Mouse (Mus musculus): Measurements from ENCODE around the gene Exoc6. TPM values are rescaled to one million over a fixed set of nuclear protein-coding genes. Genes with fewer than 3 reads are reported as not detected.

The Exoc6 gene
- polyA plus RNA-seq, 1 experiment from 2014 or later: 4.3 TPM

DNA sequence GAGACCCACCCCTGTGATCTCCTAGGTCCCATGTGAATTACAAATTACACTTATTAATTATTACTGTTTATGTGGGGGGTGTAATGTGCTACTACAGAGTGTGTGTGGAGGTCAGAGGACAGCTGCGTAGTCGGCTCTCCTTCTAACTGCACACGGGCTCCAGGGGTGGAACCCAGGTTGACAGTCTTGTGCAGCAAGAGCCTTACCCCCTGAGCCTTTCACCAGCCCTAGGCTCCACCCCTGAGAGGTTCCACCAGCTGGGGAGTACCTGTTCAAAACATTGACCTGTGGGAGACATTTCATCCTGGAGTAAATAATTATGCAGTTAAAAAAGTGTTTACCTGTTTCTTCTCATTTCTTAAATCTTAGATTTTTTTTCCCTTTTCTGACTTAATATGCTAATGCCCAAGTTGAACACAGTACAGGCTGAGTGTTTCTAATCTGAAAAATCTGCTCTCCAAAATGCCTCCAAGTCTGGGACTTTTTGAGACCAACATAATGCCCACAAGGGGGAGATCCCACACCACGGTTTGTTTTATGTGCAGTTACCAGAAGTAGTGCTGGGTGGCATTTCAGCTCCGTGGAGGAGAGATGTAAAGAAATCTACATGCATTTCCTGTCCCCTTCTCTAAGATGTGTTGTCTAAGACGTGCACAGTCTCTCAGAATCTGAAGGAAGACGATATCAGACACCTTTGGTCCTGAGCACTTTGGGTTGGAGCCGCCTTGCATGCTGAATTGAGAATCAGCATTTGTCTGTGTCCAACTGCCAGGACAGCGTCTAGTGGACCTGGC, 9.3 kb downstream of the Exoc6 start:
- Histone ChIP-seq H3K4me3 (peak overlapping the region; percentile 18; the same call in 1 of the 2 replicates), H3K4me1 (peaks cover 11% of the 10 kb centered on the region), H3K4me2 (peak overlapping the region; percentile 48), H3K9me3 (no peaks in the 10 kb centered on the region), H3K27ac (no peak overlapping the region), H3K9ac (0 out of 2 replicates have a peak overlapping the region, but pooled peaks have one; percentile 44), H3K36me3 (no peaks in the 10 kb centered on the region), H3K27me3 (no peaks in the 10 kb centered on the region)
- 29% methylated on average over 9 of the region's 9 CpGs for WGBS
- ATAC-seq (ENCODE audit: insufficient number of reproducible peaks, insufficient read depth, low FRiP score, low TSS enrichment, low read depth): no peak

- no peak for ATAC-seq (ENCODE audit: insufficient number of reproducible peaks, insufficient read depth, low FRiP score, low TSS enrichment, low read depth)
- no peak overlapping the region for H3K27ac ChIP-seq
- no peaks in the 10 kb centered on the region for H3K9me3 ChIP-seq
- no peaks in the 10 kb centered on the region for H3K36me3 ChIP-seq
- H3K27me3 ChIP-seq: no peaks in the 10 kb centered on the region
- WGBS: 20% methylated on average over 6 of the region's 6 CpGs
- H3K4me2 ChIP-seq: peak overlapping the region; percentile 48
- peaks cover 11% of the 10 kb centered on the region for H3K4me1 ChIP-seq
- H3K9ac ChIP-seq: 0 out of 2 replicates have a peak overlapping the region, but pooled peaks have one; percentile 44
- H3K4me3 ChIP-seq: peak overlapping the region; percentile 18; the same call in 1 of the 2 replicates
These were observed 9.8 kb downstream of the Exoc6 start for GRCm38 (mm10) chr19:37560080-37560427.

GRCm38 (mm10) chr19:37561106-37561892, 11.1 kb downstream of the Exoc6 start:
- ATAC-seq (ENCODE audit: insufficient number of reproducible peaks, insufficient read depth, low FRiP score, low TSS enrichment, low read depth): no peak
- Histone ChIP-seq H3K27me3 (no peaks in the 10 kb centered on the region), H3K36me3 (no peaks in the 10 kb centered on the region), H3K9me3 (no peaks in the 10 kb centered on the region), H3K4me1 (peaks cover 11% of the 10 kb centered on the region), H3K4me3 (no peak overlapping the region), H3K27ac (no peak overlapping the region), H3K9ac (no peak overlapping the region), H3K4me2 (no peak overlapping the region)
- 67% methylated on average over 10 of the region's 10 CpGs for WGBS

DNA sequence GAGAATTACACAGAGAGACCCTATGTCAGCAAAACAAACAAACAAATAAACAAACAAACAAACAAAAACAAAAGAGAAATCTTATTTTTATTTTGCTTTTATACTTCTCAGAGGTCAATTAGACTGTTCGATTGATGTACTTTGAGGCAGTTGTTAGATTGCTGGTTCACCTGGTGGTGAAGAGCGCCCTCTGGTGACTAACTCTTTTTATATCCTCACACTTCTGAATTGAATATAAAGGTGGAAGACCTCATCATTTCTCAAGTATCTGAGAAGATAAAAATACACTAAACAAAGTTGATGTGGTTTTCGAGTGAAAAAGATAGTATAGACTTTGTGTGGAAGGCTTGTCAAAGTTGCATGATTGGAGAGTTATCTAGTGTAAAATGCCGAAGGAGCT, 13.5 kb downstream of the Exoc6 start:
- Histone ChIP-seq H3K9me3 (no peaks in the 10 kb centered on the region), H3K4me1 (peaks cover 11% of the 10 kb centered on the region), H3K4me3 (no peak overlapping the region), H3K27me3 (no peaks in the 10 kb centered on the region), H3K36me3 (no peaks in the 10 kb centered on the region), H3K27ac (no peak overlapping the region), H3K9ac (no peak overlapping the region), H3K4me2 (no peak overlapping the region)
- WGBS: 27% methylated on average over 4 of the region's 4 CpGs
- no peak for ATAC-seq (ENCODE audit: insufficient number of reproducible peaks, insufficient read depth, low FRiP score, low TSS enrichment, low read depth)

- Histone ChIP-seq H3K9ac (no peak overlapping the region), H3K4me3 (no peak overlapping the region), H3K4me1 (no peaks in the 10 kb centered on the region), H3K27me3 (no peaks in the 10 kb centered on the region), H3K9me3 (no peaks in the 10 kb centered on the region), H3K36me3 (no peaks in the 10 kb centered on the region), H3K27ac (no peak overlapping the region), H3K4me2 (no peak overlapping the region)
- 44% methylated on average over 7 of the region's 7 CpGs for WGBS
- ATAC-seq (ENCODE audit: insufficient number of reproducible peaks, insufficient read depth, low FRiP score, low TSS enrichment, low read depth): no peak
These were observed 15.6 kb downstream of the Exoc6 start for GRCm38 (mm10) chr19:37565806-37566205.

DNA sequence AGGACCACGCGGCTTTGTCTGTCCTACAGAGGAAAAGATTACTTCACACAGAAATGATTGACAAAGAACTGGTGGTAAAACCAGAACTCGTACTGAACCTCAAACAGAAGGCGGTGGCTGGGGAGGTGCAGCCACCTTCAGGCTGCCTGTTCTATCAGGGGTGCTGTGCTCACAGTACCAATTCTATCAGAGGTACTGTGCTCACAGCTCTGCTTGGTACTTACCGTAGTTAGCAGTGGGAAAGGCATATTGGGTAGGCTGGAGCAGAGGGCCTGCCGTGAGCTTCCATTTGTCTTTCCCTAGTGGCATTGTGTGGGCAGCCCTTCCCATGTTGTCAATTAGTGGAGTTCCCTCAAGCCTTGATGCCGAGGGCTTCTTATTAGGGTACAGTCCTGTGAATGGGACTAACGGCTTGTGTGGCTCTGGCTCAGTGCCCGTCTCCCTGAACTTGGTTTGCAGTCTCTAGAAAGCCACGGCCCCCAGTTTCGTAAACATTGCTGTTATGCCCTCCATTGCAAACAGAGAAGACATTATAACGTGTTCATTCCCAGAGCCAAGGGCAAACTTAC, 19.1 kb downstream of the Exoc6 start:
- no peaks in the 10 kb centered on the region for H3K36me3 ChIP-seq
- no peak for ATAC-seq (ENCODE audit: insufficient number of reproducible peaks, insufficient read depth, low FRiP score, low TSS enrichment, low read depth)

GRCm38 (mm10) chr19:37570966-37571718, 20.9 kb downstream of the Exoc6 start:
- H3K9me3 ChIP-seq: no peaks in the 10 kb centered on the region
- 82% methylated on average over 10 of the region's 10 CpGs for WGBS
- no peak overlapping the region for H3K27ac ChIP-seq
- H3K36me3 ChIP-seq: no peaks in the 10 kb centered on the region
- no peaks in the 10 kb centered on the region for H3K27me3 ChIP-seq
- no peak for ATAC-seq (ENCODE audit: insufficient number of reproducible peaks, insufficient read depth, low FRiP score, low TSS enrichment, low read depth)
- H3K4me1 ChIP-seq: no peaks in the 10 kb centered on the region
- no peak overlapping the region for H3K9ac ChIP-seq
- H3K4me2 ChIP-seq: no peak overlapping the region
- H3K4me3 ChIP-seq: no peak overlapping the region

More for the DNA sequence above, 19.1 kb downstream of the Exoc6 start:
- H3K27me3 ChIP-seq: no peaks in the 10 kb centered on the region
- H3K27ac ChIP-seq: no peak overlapping the region
- WGBS: 83% methylated on average over 12 of the region's 12 CpGs
- no peaks in the 10 kb centered on the region for H3K9me3 ChIP-seq
- no peaks in the 10 kb centered on the region for H3K4me1 ChIP-seq
- no peak overlapping the region for H3K4me3 ChIP-seq
- no peak overlapping the region for H3K9ac ChIP-seq
- H3K4me2 ChIP-seq: no peak overlapping the region

DNA sequence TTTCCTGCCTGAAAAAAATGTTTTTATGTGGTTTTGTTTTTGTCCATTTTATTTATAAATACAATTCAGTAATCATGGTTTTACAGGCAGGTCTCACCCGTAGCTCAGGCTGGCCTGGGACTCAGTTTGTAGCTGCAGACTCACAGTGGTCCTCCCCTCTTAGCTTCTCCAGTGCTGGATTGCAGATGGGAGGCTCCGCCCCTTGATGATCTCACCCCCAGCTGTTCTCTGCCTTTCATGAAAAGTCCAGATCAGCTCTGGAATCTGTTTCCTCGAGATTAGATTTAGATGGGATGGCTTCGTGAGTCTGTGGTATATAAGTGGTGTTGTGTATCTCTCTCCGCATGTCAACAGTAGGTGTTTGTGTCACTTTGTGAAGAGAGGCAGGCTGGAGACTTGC, 24.6 kb downstream of the Exoc6 start:
- Histone ChIP-seq H3K27me3 (no peaks in the 10 kb centered on the region), H3K9me3 (no peaks in the 10 kb centered on the region), H3K4me1 (no peaks in the 10 kb centered on the region), H3K36me3 (no peaks in the 10 kb centered on the region), H3K27ac (no peak overlapping the region), H3K9ac (no peak overlapping the region), H3K4me2 (no peak overlapping the region), H3K4me3 (no peak overlapping the region)
- no peak for ATAC-seq (ENCODE audit: insufficient number of reproducible peaks, insufficient read depth, low FRiP score, low TSS enrichment, low read depth)
- WGBS: 49% methylated on average over 5 of the region's 5 CpGs

GRCm38 (mm10) chr19:37579607-37580006, 29.4 kb downstream of the Exoc6 start:
- Histone ChIP-seq H3K4me1 (no peaks in the 10 kb centered on the region), H3K9ac (no peak overlapping the region), H3K27me3 (no peaks in the 10 kb centered on the region), H3K4me3 (no peak overlapping the region), H3K36me3 (no peaks in the 10 kb centered on the region), H3K27ac (no peak overlapping the region), H3K4me2 (no peak overlapping the region), H3K9me3 (no peaks in the 10 kb centered on the region)
- ATAC-seq (ENCODE audit: insufficient number of reproducible peaks, insufficient read depth, low FRiP score, low TSS enrichment, low read depth): no peak
- 45% methylated on average over 4 of the region's 4 CpGs for WGBS

DNA sequence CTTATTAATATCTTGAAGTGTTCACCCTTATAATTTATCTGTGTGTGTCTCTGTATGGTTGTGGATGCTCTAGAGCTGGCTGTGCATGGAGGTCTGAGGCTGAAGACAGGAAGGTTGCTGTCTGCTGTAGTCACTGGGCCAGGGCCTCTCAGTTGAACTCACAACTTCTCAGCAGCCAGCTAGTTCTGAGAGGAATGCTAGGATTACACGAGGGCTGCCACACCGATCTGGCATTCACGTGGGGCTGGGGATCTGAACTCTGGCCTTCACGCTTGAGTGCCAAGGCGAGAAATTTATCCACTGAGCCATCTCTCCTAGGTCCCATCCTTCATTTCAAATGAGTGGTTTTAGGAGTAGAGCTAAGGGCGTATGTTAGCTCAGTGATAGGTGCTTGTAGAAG, 30.2 kb downstream of the Exoc6 start:
- H3K4me2 ChIP-seq: no peak overlapping the region
- WGBS: 79% methylated on average over 6 of the region's 6 CpGs
- H3K4me3 ChIP-seq: no peak overlapping the region
- H3K9ac ChIP-seq: no peak overlapping the region
- H3K9me3 ChIP-seq: no peaks in the 10 kb centered on the region
- no peaks in the 10 kb centered on the region for H3K36me3 ChIP-seq
- H3K27me3 ChIP-seq: no peaks in the 10 kb centered on the region
- H3K27ac ChIP-seq: no peak overlapping the region
- ATAC-seq (ENCODE audit: insufficient number of reproducible peaks, insufficient read depth, low FRiP score, low TSS enrichment, low read depth): no peak
- no peaks in the 10 kb centered on the region for H3K4me1 ChIP-seq

DNA sequence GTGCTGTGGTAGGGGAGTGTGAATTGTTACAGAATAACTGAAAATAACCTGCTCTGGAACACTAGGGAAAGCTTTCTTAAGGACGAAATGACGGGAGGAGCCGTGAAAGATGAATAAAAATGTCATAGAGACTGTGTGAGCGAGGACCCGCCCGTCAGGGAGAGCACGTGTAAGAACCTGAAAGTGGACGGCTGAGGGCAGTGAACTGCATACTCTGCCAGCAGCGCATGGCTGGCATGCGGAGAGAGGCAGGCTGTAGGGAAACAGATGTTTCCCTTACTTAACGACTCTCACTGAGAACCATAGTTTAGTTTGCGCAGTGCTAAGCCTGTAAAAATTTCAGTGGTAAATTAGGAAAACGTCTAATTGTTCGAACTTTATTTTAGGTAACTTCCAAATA, 35.0 kb downstream of the Exoc6 start:
- no peak overlapping the region for H3K4me2 ChIP-seq

More for the DNA sequence above, 35.0 kb downstream of the Exoc6 start:
- no peak for ATAC-seq (ENCODE audit: insufficient number of reproducible peaks, insufficient read depth, low FRiP score, low TSS enrichment, low read depth)
- H3K9ac ChIP-seq: no peak overlapping the region
- no peaks in the 10 kb centered on the region for H3K36me3 ChIP-seq
- no peak overlapping the region for H3K27ac ChIP-seq
- H3K4me1 ChIP-seq: no peaks in the 10 kb centered on the region; the same call in 1 of the 2 replicates
- WGBS: 45% methylated on average over 14 of the region's 14 CpGs
- no peak overlapping the region for H3K4me3 ChIP-seq
- H3K9me3 ChIP-seq: no peaks in the 10 kb centered on the region
- no peaks in the 10 kb centered on the region for H3K27me3 ChIP-seq

All from embryonic facial prominence, embryonic 13.5 days (tissue).